Mouse (Mus musculus): ENCODE data around the gene Sfxn4. TPM values are rescaled to one million over a fixed set of nuclear protein-coding genes. Genes with fewer than 3 reads are reported as not detected.
"Not testable (repeated sequence)": the region's sequence is repeated elsewhere in the genome, so short reads cannot be mapped to it uniquely, and the experiment has no call there.

The Sfxn4 gene
- 10 to 100 TPM; 14.5 to 15.2 TPM for total RNA-seq (2021)

GRCm38 (mm10) chr19:60860868-60861700, at the start of gene Sfxn4:
Gene Sfxn4, minus strand, starts transcription at chr19:60861479.
- DNase-seq (ENCODE audit: extremely low spot score in 1 of 2, low spot score in 1 of 2) = peak; percentile 71 to 79

GRCm38 (mm10) chr19:60910304-60910703, 49.0 kb upstream of the Sfxn4 start:
- DNase-seq (ENCODE audit: extremely low spot score in 1 of 2, low spot score in 1 of 2) = no peak

GRCm38 (mm10) chr19:60905477-60905876, 44.2 kb upstream of the Sfxn4 start:
- DNase-seq (ENCODE audit: extremely low spot score in 1 of 2, low spot score in 1 of 2) = no peak

GRCm38 (mm10) chr19:60903971-60904370, 42.7 kb upstream of the Sfxn4 start:
- no peak for DNase-seq (ENCODE audit: extremely low spot score in 1 of 2, low spot score in 1 of 2)

GRCm38 (mm10) chr19:60903139-60903538, 41.9 kb upstream of the Sfxn4 start:
- DNase-seq (ENCODE audit: extremely low spot score in 1 of 2, low spot score in 1 of 2) = no peak

GRCm38 (mm10) chr19:60895251-60895880, 34.1 kb upstream of the Sfxn4 start:
- no peak for DNase-seq (ENCODE audit: extremely low spot score in 1 of 2, low spot score in 1 of 2)

GRCm38 (mm10) chr19:60891934-60892547, 30.8 kb upstream of the Sfxn4 start:
- peak; percentile 28 to 77 for DNase-seq (ENCODE audit: extremely low spot score in 1 of 2, low spot score in 1 of 2)

GRCm38 (mm10) chr19:60891123-60891470, 29.8 kb upstream of the Sfxn4 start:
- no peak for DNase-seq (ENCODE audit: extremely low spot score in 1 of 2, low spot score in 1 of 2)

- DNase-seq (ENCODE audit: extremely low spot score in 1 of 2, low spot score in 1 of 2) = peak in 1 of 2 experiments; percentile 52
Measured at GRCm38 (mm10) chr19:60890391-60891122, 29.3 kb upstream of the Sfxn4 start.

GRCm38 (mm10) chr19:60889714-60890315, 28.5 kb upstream of the Sfxn4 start, which contains the start of gene Grk5:
Gene Grk5, plus strand, starts transcription at chr19:60889749.
- peak; percentile 93 to 97 for DNase-seq (ENCODE audit: extremely low spot score in 1 of 2, low spot score in 1 of 2)

- peak in 1 of 2 experiments; percentile 7 for DNase-seq (ENCODE audit: extremely low spot score in 1 of 2, low spot score in 1 of 2)
Measured at GRCm38 (mm10) chr19:60889101-60889713, 27.9 kb upstream of the Sfxn4 start.

GRCm38 (mm10) chr19:60887637-60888036, 26.4 kb upstream of the Sfxn4 start:
- DNase-seq (ENCODE audit: extremely low spot score in 1 of 2, low spot score in 1 of 2) = no peak

GRCm38 (mm10) chr19:60883129-60883528, 21.9 kb upstream of the Sfxn4 start:
- peak in 1 of 2 experiments; percentile 40 for DNase-seq (ENCODE audit: extremely low spot score in 1 of 2, low spot score in 1 of 2)

GRCm38 (mm10) chr19:60874064-60874694, 12.9 kb upstream of the Sfxn4 start, which contains the start of gene Prdx3:
Gene Prdx3, minus strand, starts transcription at chr19:60874556.
- peak; percentile 75 to 77 for DNase-seq (ENCODE audit: extremely low spot score in 1 of 2, low spot score in 1 of 2)

GRCm38 (mm10) chr19:60873501-60873900, 12.2 kb upstream of the Sfxn4 start:
- no peak for DNase-seq (ENCODE audit: extremely low spot score in 1 of 2, low spot score in 1 of 2)

- DNase-seq (ENCODE audit: extremely low spot score in 1 of 2, low spot score in 1 of 2) = no peak
Measured at GRCm38 (mm10) chr19:60872272-60872671, 11.0 kb upstream of the Sfxn4 start.

GRCm38 (mm10) chr19:60871366-60871765, 10.1 kb upstream of the Sfxn4 start:
- DNase-seq (ENCODE audit: extremely low spot score in 1 of 2, low spot score in 1 of 2) = no peak

GRCm38 (mm10) chr19:60870489-60870888, 9.2 kb upstream of the Sfxn4 start:
- no peak for DNase-seq (ENCODE audit: extremely low spot score in 1 of 2, low spot score in 1 of 2)

- DNase-seq (ENCODE audit: extremely low spot score in 1 of 2, low spot score in 1 of 2) = not testable (repeated sequence)
Measured at GRCm38 (mm10) chr19:60866169-60866568, 4.9 kb upstream of the Sfxn4 start.

Measured in layer of hippocampus, postnatal 25 days (tissue).